ENCODE assay signal across 7 mouse cellular contexts in the genomic region with DNA sequence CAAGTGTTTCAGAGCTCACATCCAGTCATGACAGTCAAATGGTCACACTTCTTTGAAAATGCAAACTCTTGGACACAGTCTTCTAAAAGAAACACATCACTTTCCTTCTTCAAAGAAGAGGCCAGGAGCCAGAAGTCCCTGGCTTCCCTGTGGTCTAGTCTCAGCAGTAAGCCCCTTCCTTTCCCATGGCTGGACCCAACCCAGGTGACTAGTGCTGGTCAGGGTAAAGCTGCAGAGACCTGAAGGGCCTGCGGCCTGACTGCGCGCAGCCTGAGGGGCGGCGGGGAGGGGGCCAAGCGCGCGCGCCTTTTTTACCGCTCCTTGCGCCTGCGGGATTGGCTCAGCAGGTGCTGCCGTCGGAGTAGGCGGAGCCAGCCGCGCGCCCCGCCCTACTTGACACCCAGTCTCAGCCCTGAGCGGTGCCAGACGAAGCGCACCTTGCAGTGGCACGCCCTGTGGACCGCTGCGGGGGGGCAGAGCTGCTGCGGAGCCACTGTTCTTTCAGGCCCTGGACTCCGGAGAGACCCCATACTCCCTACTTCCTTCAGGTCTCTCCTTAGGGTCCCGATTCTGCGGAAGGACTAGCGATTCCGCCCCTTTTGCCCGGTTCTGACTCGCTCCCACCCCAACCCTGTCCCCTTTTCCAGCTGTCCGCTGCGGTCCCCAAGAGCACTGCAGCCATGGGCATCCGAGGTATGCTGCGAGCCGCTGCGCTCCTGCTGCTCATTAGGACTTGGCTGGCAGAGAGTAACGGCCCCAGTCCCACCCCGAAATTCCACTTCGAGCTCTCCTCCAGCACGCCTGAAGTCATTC. TPM values are rescaled to one million over a fixed set of nuclear protein-coding genes. Genes with fewer than 3 reads are reported as not detected.
DNase-seq lines count a peak whose midpoint lies in the region; ATAC-seq and TF ChIP-seq lines count a peak whose summit lies in the region.

A gene (plus strand): TSS at position 403 of the 813 bp plus-strand sequence.

- peak; percentile 11 to 18 for DNase-seq in left cerebral cortex, adult 2 months (ENCODE audit: extremely low spot score in 1 of 2, low spot score in 2 of 2)
- no peak for DNase-seq in left cerebral cortex, adult 8-10 months (ENCODE audit: low spot score in 2 of 2)
- peak; percentile 26 for DNase-seq in embryonic facial prominence, embryonic 11.5 days (ENCODE audit: low spot score)
- DNase-seq in liver, embryonic 11.5 days (ENCODE audit: low spot score): peak; percentile 31
- peak; percentile 21 for DNase-seq in midbrain, postnatal 0 days (ENCODE audit: low spot score)
- DNase-seq in thymus, postnatal 4 days: peak; percentile 49

- no peak within 1 kb of the TSS; the same call in 1 of the 2 replicates for H3K9ac ChIP-seq in embryonic facial prominence, embryonic 11.5 days (replicated peaks; ENCODE audit: low read length)
- peak within 1 kb of the TSS; percentile 59 for H3K9ac ChIP-seq in hindbrain, embryonic 13.5 days
- H3K9ac ChIP-seq in liver, embryonic 11.5 days (ENCODE audit: low read depth, low read length): no peak within 1 kb of the TSS
- H3K9ac ChIP-seq in midbrain, postnatal 0 days (replicated peaks; ENCODE audit: low read length, poor library complexity, severe bottlenecking): no peak within 1 kb of the TSS

- ATAC-seq in embryonic facial prominence, embryonic 11.5 days (replicated peaks; ENCODE audit: insufficient number of reproducible peaks, low FRiP score, low TSS enrichment, low read depth): peak; percentile 72
- peak; percentile 92 for ATAC-seq in hindbrain, embryonic 13.5 days (ENCODE audit: low FRiP score)
- peak; percentile 53 for ATAC-seq in liver, embryonic 11.5 days (replicated peaks; ENCODE audit: low FRiP score)
- peak; percentile 84 for ATAC-seq in midbrain, postnatal 0 days (ENCODE audit: low FRiP score)

- TF ChIP-seq CTCF in left cerebral cortex, adult 2 months (IDR thresholded peaks at IDR 0.05): no peak
- no peak for TF ChIP-seq CTCF in midbrain, postnatal 0 days (IDR thresholded peaks at IDR 0.05)

- H3K4me1 ChIP-seq in embryonic facial prominence, embryonic 11.5 days (ENCODE audit: control insufficient read depth, insufficient read depth, low read length): no peaks in the 10 kb centered on the region
- no peaks in the 10 kb centered on the region for H3K4me1 ChIP-seq in hindbrain, embryonic 13.5 days (replicated peaks)
- H3K4me1 ChIP-seq in liver, embryonic 11.5 days (replicated peaks; ENCODE audit: control insufficient read depth, insufficient read depth, low read length): no peaks in the 10 kb centered on the region
- H3K4me1 ChIP-seq in midbrain, postnatal 0 days (ENCODE audit: insufficient read depth, low read length): no peaks in the 10 kb centered on the region

- no peak within 1 kb of the TSS for H3K27ac ChIP-seq in left cerebral cortex, adult 2 months
- H3K27ac ChIP-seq in embryonic facial prominence, embryonic 11.5 days (replicated peaks; ENCODE audit: low read depth, low read length): no peak within 1 kb of the TSS
- H3K27ac ChIP-seq in hindbrain, embryonic 13.5 days: no peak within 1 kb of the TSS
- no peak within 1 kb of the TSS for H3K27ac ChIP-seq in liver, embryonic 11.5 days (ENCODE audit: low read depth, low read length)
- no peak within 1 kb of the TSS for H3K27ac ChIP-seq in midbrain, postnatal 0 days (ENCODE audit: low read depth, low read length)

- H3K9me3 ChIP-seq in embryonic facial prominence, embryonic 11.5 days (replicated peaks; ENCODE audit: control insufficient read depth, low read length): no peaks in the 10 kb centered on the region
- H3K9me3 ChIP-seq in hindbrain, embryonic 13.5 days: no peaks in the 10 kb centered on the region
- no peaks in the 10 kb centered on the region for H3K9me3 ChIP-seq in liver, embryonic 11.5 days (ENCODE audit: control insufficient read depth, low read length)
- no peaks in the 10 kb centered on the region for H3K9me3 ChIP-seq in midbrain, postnatal 0 days (ENCODE audit: low read length)

- H3K36me3 ChIP-seq in embryonic facial prominence, embryonic 11.5 days (replicated peaks; ENCODE audit: control insufficient read depth, insufficient read depth, low read depth, low read length): no peaks in the 10 kb centered on the region
- no peaks in the 10 kb centered on the region for H3K36me3 ChIP-seq in hindbrain, embryonic 13.5 days
- H3K36me3 ChIP-seq in liver, embryonic 11.5 days (ENCODE audit: control insufficient read depth, insufficient read depth, low read length): no peaks in the 10 kb centered on the region
- no peaks in the 10 kb centered on the region for H3K36me3 ChIP-seq in midbrain, postnatal 0 days (ENCODE audit: insufficient read depth, low read length)

- H3K4me3 ChIP-seq in left cerebral cortex, adult 2 months: peak within 1 kb of the TSS; percentile 31
- H3K4me3 ChIP-seq in embryonic facial prominence, embryonic 11.5 days (ENCODE audit: low read depth, low read length): peak within 1 kb of the TSS; percentile 25
- peak within 1 kb of the TSS; percentile 46 for H3K4me3 ChIP-seq in hindbrain, embryonic 13.5 days
- peak within 1 kb of the TSS; percentile 26 for H3K4me3 ChIP-seq in liver, embryonic 11.5 days (ENCODE audit: low read depth, low read length)
- H3K4me3 ChIP-seq in midbrain, postnatal 0 days (ENCODE audit: low read depth, low read length): peak within 1 kb of the TSS; percentile 39

- H3K27me3 ChIP-seq in embryonic facial prominence, embryonic 11.5 days (ENCODE audit: control insufficient read depth, insufficient read depth, low read length): no peaks in the 10 kb centered on the region
- no peaks in the 10 kb centered on the region for H3K27me3 ChIP-seq in hindbrain, embryonic 13.5 days
- H3K27me3 ChIP-seq in liver, embryonic 11.5 days (replicated peaks; ENCODE audit: control insufficient read depth, insufficient read depth, low read length): peaks cover 20% of the 10 kb centered on the region
- H3K27me3 ChIP-seq in midbrain, postnatal 0 days (ENCODE audit: insufficient read depth, low read length): no peaks in the 10 kb centered on the region

- H3K4me2 ChIP-seq in embryonic facial prominence, embryonic 11.5 days (ENCODE audit: low read depth, low read length): peak within 1 kb of the TSS; percentile 51
- H3K4me2 ChIP-seq in hindbrain, embryonic 13.5 days: peak within 1 kb of the TSS; percentile 69
- H3K4me2 ChIP-seq in liver, embryonic 11.5 days: peak within 1 kb of the TSS; percentile 53
- peak within 1 kb of the TSS; percentile 60 for H3K4me2 ChIP-seq in midbrain, postnatal 0 days (ENCODE audit: low read depth, low read length, poor library complexity, severe bottlenecking)

- intact Hi-C loops in left cerebral cortex, adult 2 months (cut with DNase I): loop anchor here (5.0 kb wide), 1 partner anchor 77 kb away; no protein-coding TSS in a partner anchor

- 21% methylated on average over 39 of the region's 43 CpGs for whole genome bisulfite sequencing in embryonic facial prominence, embryonic 11.5 days
- 24% methylated on average over 43 of the region's 43 CpGs for WGBS in hindbrain, embryonic 13.5 days
- WGBS in liver, embryonic 11.5 days: 20% methylated on average over 43 of the region's 43 CpGs
- 24% methylated on average over 37 of the region's 43 CpGs for WGBS in midbrain, postnatal 0 days

RNA-seq across cellular contexts. Expression of the gene that starts here (rescaled TPM):
- 1 to 10 TPM; 1.1 to 1.9 TPM for total RNA-seq in left cerebral cortex, adult 2 months (2021)
- 1 to 10 TPM; 1.5 to 3.2 (median 2.1) TPM for total RNA-seq in left cerebral cortex, adult 8-10 months (2022)
- 0.25 and 0.29 TPM in 2 replicates for polyA plus RNA-seq in embryonic facial prominence, embryonic 11.5 days (2014; fragmentation: Nextera tagmentation; extraction: Ambion mirVana)
- 2.4 TPM in 2 replicates for polyA plus RNA-seq in hindbrain, embryonic 13.5 days (2015; fragmentation: Nextera tagmentation; extraction: Ambion mirVana)
- polyA plus RNA-seq in liver, embryonic 11.5 days (2014; fragmentation: Nextera tagmentation; extraction: Ambion mirVana): 0.03 TPM in 1 of 2 replicates, not detected in the other
- 9.9 and 10.3 TPM in 2 replicates for total RNA-seq in midbrain, postnatal 0 days (2014; rRNA removed)
- polyA plus RNA-seq in midbrain, postnatal 0 days (2015; fragmentation: Nextera tagmentation; extraction: Ambion mirVana): 4.6 and 4.9 TPM in 2 replicates

Comparison
In these comparisons a context has a peak if more than half of its experiments do, and no peak if none do; other contexts are left out.
1. DNase-seq: peak in left cerebral cortex, adult 2 months (2 of 2), midbrain, postnatal 0 days (single experiment) and thymus, postnatal 4 days (single experiment); none in left cerebral cortex, adult 8-10 months (0 of 2).
2. Peak in DNase-seq, ATAC-seq, H3K4me3 ChIP-seq and H3K4me2 ChIP-seq in embryonic facial prominence, embryonic 11.5 days; RNA of the gene not detected or under 1 TPM.
3. Peak in DNase-seq, ATAC-seq, H3K4me3 ChIP-seq and H3K4me2 ChIP-seq in liver, embryonic 11.5 days; RNA of the gene not detected or under 1 TPM.
4. Peak in every context shown above with its lines, with median percentiles within 50 percentile points of each other: H3K4me3 ChIP-seq, ATAC-seq and H3K4me2 ChIP-seq.